Mouse (Mus musculus): Measurements from ENCODE around the gene Traf3ip3. TPM values are rescaled to one million over a fixed set of nuclear protein-coding genes. Genes with fewer than 3 reads are reported as not detected.

Traf3ip3 gene
- total RNA-seq (2015) (40.9 and 44.1 TPM in 2 replicates), total RNA-seq (2017) (75.9 and 85.8 TPM in 2 replicates)

- ATAC-seq (replicated peaks; ENCODE audit: poor library complexity), result peak; percentile 86
Observed at GRCm38 (mm10) chr1:193201383-193201778, at the start of gene Traf3ip3. Gene Traf3ip3, minus strand, starts transcription at chr1:193201703.

GRCm38 (mm10) chr1:193250026-193250425 is 48.5 kb upstream of the Traf3ip3 start:
- ATAC-seq (replicated peaks; ENCODE audit: poor library complexity), result no peak

GRCm38 (mm10) chr1:193244235-193244634 is 42.7 kb upstream of the Traf3ip3 start:
- ATAC-seq (replicated peaks; ENCODE audit: poor library complexity), result no peak

- ATAC-seq (replicated peaks; ENCODE audit: poor library complexity), result no peak
Observed at GRCm38 (mm10) chr1:193243571-193244193, 42.2 kb upstream of the Traf3ip3 start.

GRCm38 (mm10) chr1:193242863-193243262 is 41.4 kb upstream of the Traf3ip3 start:
- ATAC-seq (replicated peaks; ENCODE audit: poor library complexity), result peak; percentile 71

- ATAC-seq (replicated peaks; ENCODE audit: poor library complexity), result peak; percentile 93
Observed at GRCm38 (mm10) chr1:193242238-193242637, 40.7 kb upstream of the Traf3ip3 start.

GRCm38 (mm10) chr1:193241436-193241835 is 39.9 kb upstream of the Traf3ip3 start:
- ATAC-seq (replicated peaks; ENCODE audit: poor library complexity), result no peak

- ATAC-seq (replicated peaks; ENCODE audit: poor library complexity), result no peak
Observed at GRCm38 (mm10) chr1:193238426-193238825, 36.9 kb upstream of the Traf3ip3 start.

- no peak for ATAC-seq (replicated peaks; ENCODE audit: poor library complexity)
Observed at GRCm38 (mm10) chr1:193234930-193235329, 33.4 kb upstream of the Traf3ip3 start.

- ATAC-seq (replicated peaks; ENCODE audit: poor library complexity), result no peak
Observed at GRCm38 (mm10) chr1:193234130-193234645, 32.7 kb upstream of the Traf3ip3 start.

GRCm38 (mm10) chr1:193232732-193233131 is 31.2 kb upstream of the Traf3ip3 start:
- ATAC-seq (replicated peaks; ENCODE audit: poor library complexity), result peak; percentile 27

GRCm38 (mm10) chr1:193230935-193231334 is 29.4 kb upstream of the Traf3ip3 start:
- ATAC-seq (replicated peaks; ENCODE audit: poor library complexity), result peak; percentile 80

GRCm38 (mm10) chr1:193230531-193230930 is 29.0 kb upstream of the Traf3ip3 start:
- no peak for ATAC-seq (replicated peaks; ENCODE audit: poor library complexity)

- peak; percentile 53 for ATAC-seq (replicated peaks; ENCODE audit: poor library complexity)
Observed at GRCm38 (mm10) chr1:193229570-193229969, 28.1 kb upstream of the Traf3ip3 start.

- no peak for ATAC-seq (replicated peaks; ENCODE audit: poor library complexity)
Observed at GRCm38 (mm10) chr1:193227537-193227936, 26.0 kb upstream of the Traf3ip3 start.

GRCm38 (mm10) chr1:193226724-193227522 is 25.4 kb upstream of the Traf3ip3 start:
- peak; percentile 49 for ATAC-seq (replicated peaks; ENCODE audit: poor library complexity)

GRCm38 (mm10) chr1:193226114-193226513 is 24.6 kb upstream of the Traf3ip3 start:
- no peak for ATAC-seq (replicated peaks; ENCODE audit: poor library complexity)

- ATAC-seq (replicated peaks; ENCODE audit: poor library complexity), result no peak
Observed at GRCm38 (mm10) chr1:193225531-193225930, 24.0 kb upstream of the Traf3ip3 start.

GRCm38 (mm10) chr1:193220408-193220807 is 18.9 kb upstream of the Traf3ip3 start:
- ATAC-seq (replicated peaks; ENCODE audit: poor library complexity), result 0 out of 2 replicates have a peak, but pooled peaks have one; percentile 36

- ATAC-seq (replicated peaks; ENCODE audit: poor library complexity), result no peak
Observed at GRCm38 (mm10) chr1:193216000-193216399, 14.5 kb upstream of the Traf3ip3 start.

GRCm38 (mm10) chr1:193214053-193214452 is 12.6 kb upstream of the Traf3ip3 start:
- no peak for ATAC-seq (replicated peaks; ENCODE audit: poor library complexity)

GRCm38 (mm10) chr1:193211371-193211770 is 9.9 kb upstream of the Traf3ip3 start:
- ATAC-seq (replicated peaks; ENCODE audit: poor library complexity), result no peak

All from megakaryocyte progenitor cell, adult 5-6 weeks (primary cell).